Mouse (Mus musculus) small intestine, adult 2 months (tissue): ENCODE results near the gene Rasl10b.
A peak's percentile ranks its signal among the peaks of the same experiment; 100 is the strongest.

Source experiments
- CTCF ChIP-seq: fragments of 200-500 bp; IDR thresholded peaks from 2 replicates; pipeline ENCODE4 v1.5.1; 2012; ENCODE audit warnings: low read depth, mild to moderate bottlenecking, control low read depth, inconsistent platforms, low read length, moderate library complexity, mixed read lengths; ENCODE audit not compliant: insufficient replicate concordance, insufficient read length; ENCODE audit errors: extremely low read depth
- POLR2A ChIP-seq: fragments of 200-500 bp; IDR thresholded peaks from 2 replicates; pipeline ENCODE4 v1.6.1; 2012; ENCODE audit warnings: low read depth, mild to moderate bottlenecking, control low read depth, inconsistent platforms, low read length, moderate library complexity

GRCm38 (mm10) chr11:83424681-83425080 is 15.7 kb downstream of the Rasl10b start:
- peak; percentile 80; the same call in 1 of the 2 replicates for TF ChIP-seq CTCF
- no peak for TF ChIP-seq POLR2A
